Mouse (Mus musculus): ENCODE results near the gene Zfp771. TPM values are rescaled to one million over a fixed set of nuclear protein-coding genes. Genes with fewer than 3 reads are reported as not detected.
"Not testable (repeated sequence)": the region's sequence is repeated elsewhere in the genome, so short reads cannot be mapped to it uniquely, and the experiment has no call there.

Zfp771 gene
- total RNA-seq, 1 experiment from 2014 or later: 25.9 TPM

DNA sequence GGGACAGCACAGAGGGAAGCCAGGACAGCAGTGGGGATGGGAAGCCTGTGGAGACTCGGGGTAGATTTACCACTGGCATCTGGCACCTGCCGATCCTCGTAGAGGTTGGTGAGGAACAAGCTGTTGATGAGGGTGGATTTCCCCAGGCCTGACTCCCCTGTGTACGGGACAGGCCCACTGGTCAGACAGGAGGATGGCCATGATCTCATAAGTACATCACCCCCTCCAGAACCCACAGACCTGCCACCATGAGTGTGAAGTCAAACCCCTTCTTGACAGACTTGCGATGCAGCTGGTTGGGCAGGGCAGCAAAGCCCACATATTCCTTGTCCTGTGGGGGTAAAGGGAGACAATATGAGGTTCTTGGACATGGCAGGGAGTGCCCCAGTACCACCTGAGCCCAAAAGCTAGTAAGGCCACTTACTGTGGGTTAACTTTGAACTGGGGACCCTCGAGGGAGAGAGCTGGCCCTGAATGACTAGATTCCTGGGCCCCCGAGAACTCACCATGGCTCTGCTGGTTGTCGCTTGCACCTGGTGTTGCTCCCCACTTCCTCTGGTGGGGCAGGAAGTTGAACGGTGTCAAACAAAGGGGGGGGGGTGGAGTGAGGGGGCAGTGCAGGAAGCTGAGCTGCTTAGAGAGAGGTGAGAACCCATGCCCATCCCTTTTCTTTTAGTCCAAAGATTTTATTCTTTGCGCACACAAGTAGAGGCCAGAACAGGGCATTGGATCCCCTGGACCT lies 26.0 kb upstream of the Zfp771 start:
- no peak for DNase-seq

DNA sequence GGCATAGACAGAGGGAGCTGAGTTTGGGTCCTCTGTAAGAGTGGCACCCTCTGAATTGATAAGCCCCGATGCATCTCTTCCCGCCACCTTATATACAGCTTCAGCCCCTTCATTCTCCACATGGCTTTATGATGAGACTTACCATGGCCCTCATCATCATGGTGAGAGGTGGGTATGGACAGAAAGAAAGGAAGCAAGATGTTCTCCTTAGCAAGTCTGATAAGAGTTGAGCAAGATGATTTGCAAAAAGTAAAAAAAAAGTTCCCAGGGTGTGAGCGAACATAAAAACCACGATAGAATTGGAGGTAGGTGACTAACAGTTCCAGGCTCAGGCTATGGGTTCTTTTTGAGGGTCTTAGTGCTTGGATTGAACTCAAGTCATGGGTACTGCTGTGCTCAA lies 25.4 kb upstream of the Zfp771 start:
- DNase-seq: no peak

DNA sequence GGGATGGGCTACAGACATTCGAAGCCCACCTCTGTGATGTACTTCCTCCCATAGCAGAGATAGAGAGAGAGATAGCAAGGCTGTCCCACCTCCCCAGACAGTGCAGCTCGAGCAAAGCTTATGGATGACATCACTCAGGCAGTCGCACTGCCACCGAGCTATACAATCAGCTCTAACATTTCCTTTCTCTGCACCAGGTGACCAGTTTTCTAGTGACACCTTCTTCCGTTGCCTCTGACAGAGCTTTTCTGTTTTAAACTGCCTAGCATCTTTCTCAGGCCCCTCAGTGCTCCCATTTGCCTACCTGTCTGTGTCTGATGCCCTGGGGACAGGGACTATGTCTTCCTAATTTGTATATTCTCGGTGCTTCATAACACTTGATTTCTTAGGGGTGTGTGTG lies 23.6 kb upstream of the Zfp771 start:
- no peak for DNase-seq

DNA sequence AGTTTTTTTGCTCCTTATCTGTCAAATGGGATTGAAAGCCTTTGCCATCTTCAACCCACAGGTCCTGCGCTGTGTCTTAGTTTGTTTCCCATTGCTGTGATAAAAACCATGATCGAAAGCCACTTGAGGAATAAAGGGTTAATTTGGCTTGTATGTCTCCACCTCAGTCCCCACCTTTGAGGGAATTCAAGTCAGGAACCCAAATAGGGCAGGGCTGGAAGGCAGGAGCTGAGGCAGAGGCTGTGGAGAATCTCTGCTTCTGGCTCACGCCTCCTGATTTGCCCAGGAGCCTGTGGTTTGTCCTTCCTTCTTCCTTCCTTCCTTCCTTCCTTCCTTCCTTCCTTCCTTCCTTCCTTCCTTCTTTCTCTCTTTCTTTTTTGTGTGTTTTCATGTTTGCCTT lies 21.0 kb upstream of the Zfp771 start:
- DNase-seq: no peak

DNA sequence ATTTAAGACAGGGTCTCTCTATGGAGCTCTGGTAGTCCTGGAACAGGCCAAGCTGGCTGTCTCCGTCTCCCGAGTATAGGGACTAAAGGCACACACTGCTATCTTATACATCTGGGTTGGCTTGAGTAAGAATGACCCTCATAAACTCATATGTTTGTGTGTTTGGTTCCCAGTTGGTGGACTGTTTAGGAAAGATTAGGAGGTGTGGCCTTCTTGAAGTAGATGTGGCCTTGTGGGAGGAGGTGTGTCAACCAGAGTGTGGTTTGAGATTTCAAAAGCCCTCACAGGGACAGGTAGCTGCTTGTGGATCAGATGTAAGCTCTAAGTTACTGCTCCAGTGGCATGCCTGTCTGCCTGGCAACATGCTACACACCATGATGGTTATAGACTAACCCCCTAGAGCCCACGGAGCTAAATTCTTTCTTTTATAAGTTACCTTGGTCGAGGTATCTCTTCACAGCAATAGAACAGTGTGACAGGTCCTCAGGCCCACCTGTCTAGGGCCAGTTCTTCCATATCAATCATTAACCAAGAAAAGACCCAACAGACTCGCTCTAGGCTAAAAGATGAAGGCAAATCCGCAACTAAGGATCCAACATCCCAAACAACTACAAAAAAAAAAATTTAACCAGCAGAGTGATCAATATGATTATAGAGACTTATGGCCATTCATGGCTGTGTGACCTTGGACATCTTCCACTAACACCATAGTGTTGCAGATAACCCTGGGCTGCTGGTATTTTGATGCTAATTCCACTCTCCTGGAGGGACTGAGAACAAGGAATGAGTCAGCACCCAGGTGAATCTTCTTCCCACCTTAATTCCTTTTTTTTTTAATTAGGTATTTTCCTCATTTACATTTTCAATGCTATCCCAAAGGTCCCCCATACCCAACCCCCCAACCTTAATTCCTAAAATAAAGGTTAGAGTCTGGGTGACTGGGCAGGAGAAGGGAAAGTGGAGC lies 20.3 kb upstream of the Zfp771 start:
- DNase-seq: no peak

DNA sequence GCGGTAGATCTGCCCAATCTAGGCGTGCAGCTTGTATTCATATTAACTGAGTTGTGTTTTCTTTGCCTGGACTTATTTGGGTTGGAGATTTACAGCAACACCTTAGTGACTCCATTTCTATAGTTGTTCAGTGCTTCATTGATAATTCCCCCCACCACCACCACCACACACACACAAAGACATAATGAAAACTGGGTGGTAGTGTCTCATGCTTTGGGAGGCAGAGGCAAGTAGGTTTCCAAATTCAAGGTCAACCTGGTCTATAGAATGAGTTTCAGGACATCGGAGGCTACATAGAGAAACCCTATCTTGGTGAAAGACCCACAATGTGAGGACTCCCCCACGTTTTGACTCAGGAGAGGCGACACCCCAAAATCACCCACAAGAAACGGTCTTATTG lies 19.5 kb upstream of the Zfp771 start:
- no peak for DNase-seq

DNA sequence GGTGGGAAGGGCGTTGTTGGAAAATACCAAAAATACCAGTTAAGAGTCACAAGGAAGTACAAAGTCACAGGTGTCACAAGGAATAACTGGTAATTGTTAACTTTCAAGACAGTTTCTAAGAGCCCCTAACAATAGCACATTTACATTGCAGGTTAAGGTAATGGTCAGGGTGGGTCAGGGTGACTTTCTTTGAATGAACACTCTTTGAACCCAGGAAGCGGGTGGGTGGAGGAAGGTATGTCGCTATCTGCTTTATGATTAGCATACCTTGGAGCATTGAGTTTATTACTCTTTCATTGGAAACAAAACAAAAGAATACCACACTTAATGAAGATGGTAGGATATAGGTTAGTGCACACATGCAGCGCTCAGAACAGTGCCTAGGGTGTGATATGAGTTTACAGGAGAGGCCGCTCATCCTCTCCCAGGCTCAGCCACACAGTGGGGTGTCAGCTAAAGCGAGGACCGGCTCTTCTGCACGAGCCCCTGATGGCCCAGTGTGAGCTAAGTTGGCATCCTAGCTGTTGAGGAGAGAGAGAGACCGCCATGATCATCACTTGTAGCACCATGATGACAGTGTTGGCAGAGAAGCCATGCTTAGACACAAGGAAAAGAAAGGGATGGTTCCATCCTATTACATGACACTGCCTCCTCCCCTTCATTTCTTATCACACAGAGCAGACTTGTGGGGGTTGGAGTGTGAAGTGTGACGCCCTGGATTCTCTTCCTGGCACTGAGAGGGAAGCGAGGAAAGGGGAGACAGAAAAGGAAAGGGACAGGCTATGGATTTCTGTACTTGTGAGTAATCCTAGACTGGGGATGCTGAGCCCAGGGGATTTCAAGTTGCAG lies 18.7 kb upstream of the Zfp771 start:
- DNase-seq: no peak

DNA sequence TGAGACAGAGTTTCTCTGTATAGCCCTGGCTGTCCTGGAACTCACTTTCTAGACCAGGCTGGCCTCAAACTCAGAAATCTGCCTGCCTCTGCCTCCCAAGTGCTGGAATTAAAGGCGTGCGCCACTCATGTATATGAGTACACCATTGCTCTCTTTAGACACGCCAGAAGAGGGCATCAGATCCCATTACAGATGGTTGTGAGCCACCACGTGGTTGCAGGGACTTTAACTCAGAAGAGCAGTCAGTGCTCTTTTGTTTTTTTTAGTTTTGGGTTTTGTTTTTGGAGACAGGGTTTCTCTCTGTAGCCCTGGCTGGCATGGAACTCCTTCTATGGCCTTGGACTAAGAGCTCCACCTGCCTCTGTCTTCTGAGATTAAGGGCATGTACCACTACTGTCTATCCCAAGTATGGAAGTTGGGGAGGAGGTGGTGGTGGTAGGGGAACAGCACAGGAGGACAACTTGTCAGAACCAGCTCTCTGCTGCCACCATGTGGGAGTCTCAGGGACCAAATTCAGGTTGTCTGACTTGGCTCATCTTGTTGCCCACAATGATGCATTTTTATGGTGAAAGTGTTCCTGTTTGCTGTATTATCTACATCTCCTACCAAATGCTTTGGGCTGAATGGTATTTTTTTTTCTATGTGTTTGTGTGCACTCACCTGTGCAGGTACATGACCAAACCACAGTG lies 15.3 kb upstream of the Zfp771 start:
- peak; percentile 91 for DNase-seq

DNA sequence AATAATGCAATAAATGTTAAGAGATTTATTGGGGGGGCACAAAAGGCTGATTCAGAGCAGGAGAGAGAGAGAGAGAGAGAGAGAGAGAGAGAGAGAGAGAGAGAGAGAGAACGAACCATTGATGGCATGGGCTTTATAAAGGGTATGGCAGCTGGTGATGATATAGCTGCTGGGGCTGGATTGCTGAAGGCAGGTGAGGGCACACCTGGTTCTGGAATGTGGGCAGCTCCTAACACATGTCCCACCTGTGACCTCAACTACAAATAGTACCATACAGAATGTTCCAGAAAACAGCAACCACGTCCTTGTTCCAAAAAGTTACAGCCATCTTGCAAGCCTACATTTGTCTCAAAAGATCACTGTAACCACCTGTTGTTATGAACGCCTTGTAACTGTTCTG lies 12.7 kb upstream of the Zfp771 start:
- DNase-seq: no peak

DNA sequence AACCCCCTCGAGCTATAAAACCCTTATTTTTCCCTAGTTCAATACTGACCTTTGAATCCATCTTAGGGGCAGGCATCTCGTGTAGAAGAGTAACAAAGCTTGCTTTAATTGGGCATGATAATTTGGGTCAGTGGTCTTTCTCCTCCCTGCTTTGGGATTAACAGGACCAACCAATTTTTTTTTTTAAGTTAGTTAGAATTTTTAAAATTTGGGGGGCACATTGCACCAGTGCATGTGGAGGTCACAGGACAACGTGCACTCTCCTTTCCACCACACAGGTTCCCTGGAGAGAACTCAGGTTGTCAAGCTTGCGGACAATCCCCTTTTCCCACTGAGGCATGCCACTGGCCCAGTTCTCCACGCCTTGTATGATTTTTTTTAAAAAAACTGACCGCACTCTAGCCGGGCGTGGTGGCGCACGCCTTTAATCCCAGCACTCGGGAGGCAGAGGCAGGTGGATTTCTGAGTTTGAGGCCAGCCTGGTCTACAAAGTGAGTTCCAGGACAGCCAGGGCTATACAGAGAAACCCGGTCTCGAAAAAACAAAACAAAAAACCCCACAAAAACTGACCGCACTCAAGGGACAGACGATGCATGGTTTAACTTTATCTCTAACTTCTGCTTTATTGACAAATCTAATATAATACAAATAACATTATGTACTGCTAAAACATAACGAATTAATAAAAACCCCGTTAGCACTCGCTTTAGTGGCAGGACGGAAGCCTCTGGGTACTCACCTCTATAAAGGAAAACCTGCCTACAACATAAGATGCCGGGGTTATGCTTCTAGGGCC lies 12.1 kb upstream of the Zfp771 start:
- DNase-seq: no peak

DNA sequence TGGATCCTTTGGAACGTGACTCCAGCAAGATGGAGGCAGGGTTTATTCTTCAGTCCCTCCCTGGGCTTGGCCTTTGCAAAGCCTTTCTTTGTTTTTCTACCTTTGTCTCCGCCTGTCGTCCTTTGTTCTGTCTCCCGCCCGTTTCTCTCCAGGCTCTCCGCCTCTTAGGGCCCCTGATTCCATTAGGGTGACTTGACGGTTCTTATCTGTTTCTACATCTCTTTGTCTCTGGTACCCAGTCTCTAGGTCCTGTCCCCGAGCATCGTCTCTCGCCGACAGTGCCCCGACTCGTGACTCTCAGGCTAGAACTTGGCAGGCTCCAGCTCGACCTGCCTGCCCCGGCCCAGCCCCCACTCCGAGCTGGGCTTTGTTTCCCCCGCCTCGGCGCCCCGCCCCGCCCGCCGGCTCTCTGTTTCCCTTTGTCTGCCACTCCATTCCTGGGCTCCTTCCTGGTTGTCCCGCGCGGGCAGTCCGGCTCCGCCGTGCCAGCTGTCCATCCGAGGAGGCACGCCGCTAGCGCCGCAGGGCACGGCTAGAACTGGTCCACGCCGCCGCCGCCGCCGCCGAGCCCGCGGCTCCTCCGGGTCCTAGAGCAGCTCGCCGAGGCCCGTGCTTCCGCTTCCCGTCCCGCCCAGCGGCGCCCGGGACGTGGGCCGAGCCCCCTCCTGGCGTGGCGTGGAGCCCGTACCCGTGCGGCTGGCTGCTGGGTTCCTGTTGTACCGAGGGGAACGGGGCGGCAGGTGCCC lies 11.3 kb upstream of the Zfp771 start, which contains the start of the genes Zfp553 and Sept1:
Gene Zfp553, plus strand, starts transcription at position 440 of the 746 bp plus-strand sequence.
Gene Sept1, minus strand, starts transcription at position 509 of the 746 bp plus-strand sequence.
- peak; percentile 92 for DNase-seq

DNA sequence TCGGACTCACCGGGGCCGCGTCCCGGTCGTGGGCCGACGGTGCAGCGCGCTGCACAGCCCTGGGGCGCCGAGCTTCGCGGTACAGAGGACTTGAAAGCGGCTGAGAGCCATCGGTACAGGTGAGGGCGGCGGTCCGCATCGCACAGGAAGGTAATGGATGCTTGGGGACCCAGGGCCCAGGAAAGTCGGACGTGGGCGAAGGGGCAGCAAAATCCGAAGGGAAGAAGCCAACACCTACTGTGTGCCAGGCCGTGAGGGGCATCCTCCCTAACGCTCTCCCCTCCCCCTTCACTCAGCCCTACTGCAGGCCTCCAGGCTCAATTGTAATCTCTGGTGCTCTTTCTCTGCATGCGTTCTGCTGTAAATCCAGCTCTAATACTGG lies 10.7 kb upstream of the Zfp771 start:
- DNase-seq: no peak

DNA sequence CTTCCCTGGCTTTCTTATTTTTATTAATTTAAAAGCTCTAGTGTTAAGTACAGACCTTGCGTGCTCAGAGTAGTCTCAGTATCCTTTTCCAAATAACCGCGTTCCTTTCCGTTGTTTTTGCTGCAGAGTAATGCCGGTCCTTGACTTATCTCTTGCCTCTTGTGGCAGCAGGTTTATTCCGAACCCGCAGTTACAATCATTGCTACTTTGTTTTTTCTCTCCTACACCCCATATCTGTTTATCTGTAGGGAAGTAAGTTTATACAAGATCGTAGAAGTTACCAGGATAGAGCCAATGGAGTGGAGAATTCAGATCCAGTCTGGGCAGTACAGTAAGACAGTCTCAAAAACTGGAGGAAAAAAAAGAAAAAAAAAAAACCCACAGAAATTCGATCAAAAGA lies 10.3 kb upstream of the Zfp771 start:
- no peak for DNase-seq

DNA sequence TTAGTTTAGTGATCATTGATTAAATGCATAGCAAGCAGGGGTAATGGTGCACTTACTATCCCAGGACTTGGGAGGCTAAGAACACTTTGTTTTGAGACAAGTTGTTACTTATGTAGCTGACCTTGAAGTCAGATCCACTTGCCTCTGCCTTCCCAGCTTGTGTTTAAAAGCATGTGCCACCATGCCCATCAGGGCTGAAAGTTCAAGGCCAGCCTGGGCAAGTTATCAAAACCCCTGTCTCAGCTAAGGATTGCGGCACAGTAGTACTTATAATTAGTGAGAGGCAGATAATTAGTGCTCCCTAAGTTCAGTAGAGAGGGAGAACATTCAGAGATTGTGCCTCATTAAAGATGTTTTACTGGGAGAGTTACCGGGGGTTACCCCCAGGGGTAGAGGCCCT lies 9.3 kb upstream of the Zfp771 start:
- peak; percentile 48 for DNase-seq

DNA sequence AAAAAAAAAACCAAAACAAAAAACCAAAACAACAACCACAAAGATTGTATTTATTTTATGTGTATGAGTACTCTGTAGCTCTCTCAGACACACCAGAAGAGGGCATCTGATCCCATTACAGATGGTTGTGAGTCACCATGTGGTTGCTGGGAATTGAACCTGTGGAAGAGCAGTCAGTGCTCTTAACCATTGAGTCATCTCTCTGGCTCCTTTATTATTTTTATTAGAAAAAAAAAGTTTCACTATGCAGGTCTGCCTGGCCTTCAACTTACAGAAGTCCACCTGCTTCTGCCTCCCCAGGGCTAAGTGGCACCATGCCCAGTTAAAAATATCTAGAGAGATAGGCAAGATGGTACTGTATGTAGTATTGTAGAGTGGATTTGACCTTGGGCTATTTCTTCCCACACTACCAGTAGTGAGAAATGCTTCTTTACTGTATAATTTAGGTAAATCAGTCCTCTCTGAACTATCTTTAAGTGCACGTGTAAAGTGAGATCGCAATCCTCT lies 660 bp upstream of the Zfp771 start:
- DNase-seq: no peak

DNA sequence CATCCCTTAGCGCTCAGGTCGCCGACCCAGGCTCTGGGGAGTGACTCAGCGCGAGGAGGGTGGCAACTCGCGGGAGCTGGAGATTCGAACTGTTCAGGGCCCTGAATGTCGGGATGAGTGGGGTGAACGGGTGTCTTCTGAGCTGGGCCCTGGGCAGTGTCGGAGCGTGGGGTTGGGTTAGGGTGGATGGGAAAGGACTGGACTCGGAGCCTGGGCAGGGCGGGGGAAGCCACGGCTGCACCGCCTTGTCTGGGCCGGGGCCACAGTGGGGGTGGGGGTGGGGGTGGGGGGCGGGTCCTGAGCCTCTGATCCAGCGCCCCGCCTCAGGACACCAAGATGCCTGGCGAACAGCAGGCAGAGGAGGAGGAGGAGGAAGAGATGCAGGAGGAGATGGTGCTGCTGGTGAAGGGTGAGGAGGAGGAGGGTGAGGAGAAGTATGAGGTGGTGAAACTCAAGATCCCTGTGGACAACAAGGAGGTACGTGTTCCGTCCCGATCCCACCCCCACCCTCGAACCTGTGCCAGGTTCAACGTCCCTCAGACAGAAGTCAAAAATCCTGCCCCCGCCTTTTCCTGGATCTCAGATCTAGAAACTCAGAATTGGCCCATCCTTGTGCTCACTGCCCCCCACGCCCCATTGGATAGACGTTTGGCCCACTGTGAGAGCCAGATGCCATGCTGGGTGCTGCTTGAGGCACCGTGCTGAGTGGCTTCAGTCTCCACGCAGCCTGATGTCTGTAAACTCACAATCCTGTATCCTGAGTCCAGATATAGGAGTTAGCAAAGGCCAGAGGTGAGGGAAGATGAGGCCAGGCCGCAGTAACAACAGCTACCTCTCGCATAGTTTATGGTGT lies 810 bp downstream of the Zfp771 start:
- DNase-seq: no peak

DNA sequence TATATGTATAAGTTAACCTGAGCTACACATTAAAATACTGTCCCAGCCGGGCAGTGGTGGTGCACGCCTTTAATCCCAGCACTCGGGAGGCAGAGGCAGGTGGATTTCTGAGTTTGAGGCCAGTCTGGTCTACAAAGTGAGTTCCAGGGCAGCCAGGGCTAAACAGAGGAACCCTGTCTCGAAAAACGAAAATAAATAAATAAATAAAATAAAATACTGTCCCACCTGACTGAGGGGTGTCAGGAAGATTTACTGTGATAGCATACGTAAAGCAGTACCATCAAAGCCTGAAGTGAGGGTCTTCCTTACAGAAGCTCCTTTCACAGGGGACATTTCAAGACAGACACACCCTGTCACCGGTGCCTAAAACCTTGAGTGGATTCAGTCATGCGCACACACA lies 6.4 kb downstream of the Zfp771 start:
- DNase-seq: not testable (repeated sequence)

DNA sequence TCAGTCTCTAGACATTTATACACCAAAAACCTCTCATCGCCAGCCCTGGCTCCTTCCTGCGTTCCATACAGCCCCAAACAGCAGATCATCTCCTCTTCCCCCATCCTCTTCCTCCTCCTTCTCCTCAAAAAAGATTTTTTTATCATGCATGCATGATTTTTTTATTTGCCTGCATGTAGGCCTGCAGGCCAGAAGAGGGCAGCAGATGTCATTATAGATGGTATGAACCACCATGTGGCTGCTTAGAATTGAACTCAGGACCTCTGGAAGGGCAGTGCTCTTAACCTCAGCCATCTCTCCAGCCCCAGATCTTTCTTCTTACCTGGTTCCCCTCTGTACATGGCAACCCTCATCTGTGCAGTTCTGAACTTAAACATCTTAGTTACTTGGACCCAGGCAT lies 8.3 kb downstream of the Zfp771 start:
- peak; percentile 44 for DNase-seq

DNA sequence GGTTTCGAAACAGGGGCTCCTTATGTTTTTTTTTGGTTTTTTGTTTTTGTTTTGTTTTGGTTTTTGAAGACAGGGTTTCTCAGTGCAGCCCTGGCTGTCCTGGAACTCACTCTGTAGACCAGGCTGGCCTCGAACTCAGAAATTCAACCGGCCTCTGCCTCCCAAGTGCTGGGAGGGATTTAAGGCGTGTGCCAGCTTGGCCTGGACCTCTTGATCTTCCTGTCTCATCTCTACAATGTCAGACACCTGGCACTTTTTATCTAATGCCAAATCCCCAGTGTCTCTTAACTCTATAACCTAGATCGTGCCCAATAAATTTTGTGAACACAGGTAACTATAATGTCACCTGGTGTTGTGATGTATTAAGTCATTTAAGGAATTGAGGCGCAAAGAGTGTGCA lies 9.3 kb downstream of the Zfp771 start:
- DNase-seq: no peak
